Mouse (Mus musculus) MEL (cell line): ENCODE measurements at regions not wholly inside any gene's neighbourhood (a gene's known extent, or its start where the extent isn't known, plus 50 kb on each side); places are given as distances from the start of the nearest gene placed in this dataset.
A peak's percentile ranks its signal among the peaks of the same experiment; 100 is the strongest.

Experiments
- CTCF ChIP-seq, 3 experiments: IDR thresholded peaks in 2 of 3; conservative IDR thresholded peaks in 1 of 3; 2 replicates each; pipeline ENCODE4 v1.5.1; 2011 to 2012; ENCODE audit warnings: low read length in 3 of 3, low read depth in 2 of 3, mild to moderate bottlenecking in 2 of 3, improper control_type of control experiment in 1 of 3, inconsistent platforms in 1 of 3, mixed read lengths in 1 of 3, moderate library complexity in 1 of 3; ENCODE audit not compliant: control insufficient read depth in 1 of 3, insufficient read depth in 1 of 3, poor library complexity in 1 of 3, severe bottlenecking in 1 of 3
- E2F4 ChIP-seq: IDR thresholded peaks from 2 replicates; pipeline ENCODE4 v1.6.1; 2011; ENCODE audit warnings: low read depth, low read length, improper control_type of control experiment, borderline replicate concordance
- EP300 ChIP-seq, 2 experiments: IDR thresholded peaks; 2 replicates each; pipeline ENCODE4 v1.6.1; 2011; ENCODE audit warnings: improper control_type of control experiment in 2 of 2, low read length in 2 of 2, low read depth in 1 of 2, mild to moderate bottlenecking in 1 of 2
- KAT2A ChIP-seq: conservative IDR thresholded peaks from 2 replicates; pipeline ENCODE4 v1.6.1; 2012; ENCODE audit warnings: low read depth, low read length, improper control_type of control experiment, inconsistent platforms
- MAX ChIP-seq: IDR thresholded peaks from 2 replicates; pipeline ENCODE4 v1.6.1; 2011; ENCODE audit warnings: low read length, improper control_type of control experiment
- MAZ ChIP-seq: IDR thresholded peaks from 2 replicates; pipeline ENCODE4 v1.6.1; 2012; ENCODE audit warnings: low read depth, mild to moderate bottlenecking, inconsistent platforms, low read length, improper control_type of control experiment
- MXI1 ChIP-seq: IDR thresholded peaks from 2 replicates; pipeline ENCODE4 v1.6.1; 2011; ENCODE audit warnings: mild to moderate bottlenecking, low read depth, low read length, improper control_type of control experiment
- MYC ChIP-seq: IDR thresholded peaks from 2 replicates; pipeline ENCODE4 v1.6.1; 2011; ENCODE audit warnings: low read depth, mild to moderate bottlenecking, low read length, improper control_type of control experiment, moderate library complexity
- ZKSCAN1 ChIP-seq: IDR thresholded peaks from 2 replicates; pipeline ENCODE4 v1.6.1; 2012; ENCODE audit warnings: low read depth, mild to moderate bottlenecking, inconsistent platforms, low read length, improper control_type of control experiment, moderate library complexity

DNA sequence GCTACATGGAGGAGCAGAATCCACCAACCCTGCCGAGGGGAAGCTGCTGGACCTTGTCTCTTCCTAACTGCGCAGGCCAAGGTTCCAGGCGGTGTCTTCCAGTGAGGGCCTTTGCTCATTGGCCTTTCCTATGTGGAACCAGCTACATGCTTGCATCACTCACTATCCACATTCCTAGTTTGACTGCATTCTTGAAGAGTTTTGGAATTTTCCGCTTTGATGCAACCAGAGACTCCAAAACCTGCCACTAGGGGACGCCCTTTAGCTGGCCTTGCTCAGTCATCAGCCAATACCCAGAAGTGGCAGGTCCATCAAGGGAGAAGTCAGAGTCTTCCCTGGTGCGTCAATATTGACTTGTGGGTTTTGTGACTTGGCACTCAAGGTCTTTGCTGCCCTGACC, 112.8 kb upstream of the Zfp706 start:
- TF ChIP-seq CTCF (IDR thresholded peaks at IDR 0.05 in 2 of 3, conservative IDR thresholded peaks at IDR 0.05 in 1 of 3; ENCODE audit: control insufficient read depth in 1 of 3, insufficient read depth in 1 of 3, low read depth in 2 of 3, low read length in 3 of 3, poor library complexity in 1 of 3, severe bottlenecking in 1 of 3) (peak; percentile 95 to 100 (median 98)), MYC (no peak), E2F4 (no peak), KAT2A (no peak), MXI1 (no peak), ZKSCAN1 (no peak), MAX (no peak), MAZ (no peak), EP300 (IDR thresholded peaks at IDR 0.05; ENCODE audit: low read depth in 1 of 2, low read length in 2 of 2) (no peak)
